Mouse (Mus musculus) intestine, postnatal 0 days (tissue): ENCODE data around the gene Tubgcp2. TPM values are rescaled to one million over a fixed set of nuclear protein-coding genes. Genes with fewer than 3 reads are reported as not detected.

Experiments used
- ATAC-seq: fragments of 200-750 bp; cut with Nextera tagmentation; 2 replicates; pipeline ENCODE4 v1.8.0; 2017; ENCODE audit warnings: mild to moderate bottlenecking, moderate TSS enrichment, moderate library complexity
- H3K27ac ChIP-seq: fragments of 300-500 bp; sonication (generic); 2 replicates; pipeline ENCODE4 v1.5.1; 2014; ENCODE audit warnings: mild to moderate bottlenecking, low read depth, low read length, moderate library complexity
- H3K27me3 ChIP-seq: fragments of 300-500 bp; sonication (generic); replicated peaks from 2 replicates; pipeline ENCODE4 v1.6.1; 2014; ENCODE audit warnings: low read length, mixed read lengths; ENCODE audit not compliant: control insufficient read depth, insufficient read depth
- H3K36me3 ChIP-seq: fragments of 300-500 bp; sonication (generic); 2 replicates; pipeline ENCODE4 v1.6.1; 2014; ENCODE audit warnings: mild to moderate bottlenecking, moderate library complexity; ENCODE audit not compliant: control insufficient read depth, insufficient read depth
- H3K4me1 ChIP-seq: fragments of 300-500 bp; sonication (generic); replicated peaks from 2 replicates; pipeline ENCODE4 v1.6.1; 2014; ENCODE audit warnings: antibody characterized with exemption, low read length, mixed read lengths; ENCODE audit not compliant: control insufficient read depth, insufficient read depth
- H3K4me2 ChIP-seq: fragments of 300-500 bp; sonication (generic); replicated peaks from 2 replicates; pipeline ENCODE4 v1.6.1; 2014; ENCODE audit warnings: low read depth, mild to moderate bottlenecking, moderate library complexity
- H3K4me3 ChIP-seq: fragments of 300-500 bp; sonication (generic); 2 replicates; pipeline ENCODE4 v1.5.1; 2014; ENCODE audit warnings: low read depth, low read length
- H3K9ac ChIP-seq: fragments of 300-500 bp; sonication (generic); 2 replicates; pipeline ENCODE4 v1.6.1; 2014; ENCODE audit warnings: mild to moderate bottlenecking, low read depth, low read length
- H3K9me3 ChIP-seq: fragments of 300-500 bp; sonication (generic); 2 replicates; pipeline ENCODE4 v1.6.1; 2016; ENCODE audit warnings: mixed run types; ENCODE audit not compliant: control insufficient read depth
- CTCF ChIP-seq: sonication (generic); IDR thresholded peaks from 2 replicates; pipeline ENCODE4 v1.5.1; 2016; ENCODE audit warnings: low read depth, mild to moderate bottlenecking, control low read depth, antibody characterized with exemption, moderate library complexity
- WGBS: fragments of 180-500 bp; shearing (Covaris S2); extraction: QIAGEN DNeasy Blood & Tissue Kit; methylation state at CpG from one replicate; pipeline ENCODE4 v1.1.7; 2014; 5-methylcytosine and 5-hydroxymethylcytosine counted together
- polyA plus RNA-seq: library from polyadenylated mRNA; unstranded; fragments of >200 nt; fragmentation: Nextera tagmentation; extraction: Ambion mirVana; gene quantifications from 2 replicates; pipeline ENCODE4 v1.2.1, GENCODE M21; 2015

Tubgcp2 gene
- polyA plus RNA-seq, 1 experiment from 2014 or later, result 13.0 TPM

DNA sequence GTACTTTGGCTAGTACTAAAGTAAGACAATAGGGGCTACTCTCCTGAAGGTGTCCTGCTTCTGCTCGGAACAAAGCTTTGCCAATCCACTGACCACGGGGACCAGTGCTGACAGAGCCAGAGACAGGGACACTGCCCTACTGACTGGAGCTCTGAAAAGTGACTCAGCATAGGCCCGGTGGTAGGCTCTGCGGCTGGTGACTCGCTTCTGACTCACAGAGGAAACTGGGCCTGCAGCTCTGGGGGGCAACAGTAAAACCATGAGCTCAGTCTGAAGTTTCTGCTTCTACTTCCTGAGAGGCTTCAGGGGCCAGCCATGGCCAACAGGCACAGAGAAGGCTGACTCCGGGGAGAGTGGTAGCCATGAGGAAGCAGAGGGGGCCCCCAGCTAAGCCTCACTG lies 65.0 kb downstream of the Tubgcp2 start:
- Histone ChIP-seq H3K9ac (no peak overlapping the region), H3K27ac (no peak overlapping the region), H3K27me3 (no peaks in the 10 kb centered on the region), H3K4me1 (no peaks in the 10 kb centered on the region), H3K36me3 (no peaks in the 10 kb centered on the region), H3K9me3 (no peaks in the 10 kb centered on the region), H3K4me2 (no peak overlapping the region), H3K4me3 (no peak overlapping the region)
- no peak for ATAC-seq
- WGBS, result 60% methylated on average over 6 of the region's 6 CpGs
- no peak for TF ChIP-seq CTCF

DNA sequence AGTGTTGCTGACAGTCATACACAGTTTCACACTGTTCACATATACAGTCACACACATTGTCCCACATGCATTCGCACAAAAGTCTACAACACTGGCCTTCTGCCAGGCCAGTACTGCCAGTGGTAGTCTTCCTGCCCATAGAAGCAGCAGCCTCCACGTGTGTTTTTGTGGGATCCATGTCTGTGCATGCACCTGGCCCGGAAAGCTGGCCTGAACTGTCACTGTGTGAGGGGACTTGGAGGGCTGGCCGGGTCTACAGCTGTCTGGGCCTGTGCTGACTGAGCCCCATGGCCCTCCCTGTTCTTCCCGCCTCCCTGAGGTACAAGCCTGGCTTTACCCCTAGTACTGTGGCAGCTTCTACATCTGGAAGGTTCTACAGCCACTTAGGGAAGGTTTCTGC lies 65.5 kb downstream of the Tubgcp2 start:
- no peaks in the 10 kb centered on the region for H3K27me3 ChIP-seq
- no peak overlapping the region for H3K4me2 ChIP-seq
- no peaks in the 10 kb centered on the region for H3K9me3 ChIP-seq
- TF ChIP-seq CTCF, result no peak
- no peak overlapping the region for H3K27ac ChIP-seq
- no peak overlapping the region for H3K9ac ChIP-seq
- no peak overlapping the region for H3K4me3 ChIP-seq
- H3K4me1 ChIP-seq, result no peaks in the 10 kb centered on the region
- ATAC-seq, result no peak
- 82% methylated on average over 5 of the region's 5 CpGs for WGBS
- H3K36me3 ChIP-seq, result no peaks in the 10 kb centered on the region

DNA sequence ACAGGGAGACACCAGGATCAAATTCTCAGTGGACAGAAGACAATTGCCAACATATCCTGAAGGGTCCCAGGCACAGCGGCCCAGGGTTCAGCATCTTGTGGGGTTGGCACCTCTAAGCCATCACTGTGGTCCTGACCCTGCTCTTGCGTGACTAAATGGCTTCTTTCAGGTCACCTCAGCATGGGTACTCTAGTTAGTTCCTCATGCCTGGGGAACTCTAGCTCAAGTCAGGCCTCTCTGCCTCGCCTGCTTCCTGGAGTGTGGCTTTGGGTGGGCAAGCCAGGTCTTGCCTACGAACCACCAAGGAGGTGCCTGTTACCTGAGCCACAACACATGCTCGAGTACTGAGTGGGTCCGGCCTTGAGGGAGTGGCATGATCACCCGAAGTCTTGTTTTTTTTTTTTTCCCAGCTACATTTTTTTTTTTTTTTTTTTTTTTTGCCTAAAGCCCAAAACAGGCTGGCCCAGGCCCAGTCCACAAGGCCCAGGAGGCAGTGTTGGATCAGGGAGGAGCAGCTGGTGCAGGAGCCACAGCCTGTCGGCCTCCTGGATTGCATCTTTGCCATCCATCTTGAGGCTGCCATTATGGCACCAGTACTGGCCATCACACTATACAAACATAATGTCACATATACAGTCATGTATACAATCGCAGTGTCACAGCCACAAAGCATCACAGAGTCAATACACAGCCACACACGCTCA lies 66.1 kb downstream of the Tubgcp2 start:
- TF ChIP-seq CTCF, result no peak
- Histone ChIP-seq H3K9me3 (no peaks in the 10 kb centered on the region), H3K9ac (no peak overlapping the region), H3K4me3 (no peak overlapping the region), H3K4me1 (no peaks in the 10 kb centered on the region), H3K4me2 (no peak overlapping the region), H3K27me3 (no peaks in the 10 kb centered on the region), H3K36me3 (no peaks in the 10 kb centered on the region), H3K27ac (no peak overlapping the region)
- ATAC-seq, result no peak
- WGBS, result 83% methylated on average over 10 of the region's 10 CpGs

DNA sequence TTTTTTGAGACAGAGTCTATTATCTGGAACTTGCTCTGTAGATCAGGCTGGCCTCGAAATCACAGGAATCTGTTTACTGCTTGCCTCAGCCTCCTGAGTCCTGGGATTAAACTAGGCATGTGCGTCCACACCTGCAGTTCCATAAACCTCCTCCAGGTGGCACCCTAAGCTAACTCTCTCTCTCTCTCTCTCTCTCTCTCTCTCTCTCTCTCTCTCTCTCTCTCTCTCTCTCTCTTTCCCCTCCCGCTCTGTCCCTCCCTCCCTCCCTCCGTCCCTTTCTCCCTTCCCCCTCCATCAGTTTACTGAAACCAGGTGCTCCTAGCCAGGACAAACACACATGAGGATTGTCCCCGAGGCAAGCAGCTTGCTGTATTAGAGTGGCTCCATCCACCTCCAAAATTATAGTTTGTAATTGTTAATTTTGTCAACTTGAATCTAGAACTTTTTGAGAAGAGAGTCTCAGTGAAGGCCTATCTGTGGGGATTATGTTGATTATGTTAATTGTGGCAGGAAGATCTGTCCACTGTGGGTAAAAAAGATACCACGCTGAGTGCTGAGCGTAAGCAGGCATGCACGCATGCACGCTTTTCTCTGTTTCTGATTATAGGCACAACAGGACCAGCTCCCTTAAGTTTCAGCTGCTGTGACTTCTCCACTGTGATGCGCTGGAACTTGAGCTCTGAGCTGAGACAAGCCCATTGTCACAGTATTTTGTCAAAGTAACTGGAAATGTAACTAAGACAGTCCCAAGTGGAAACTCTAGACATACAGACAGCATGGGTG lies 66.9 kb downstream of the Tubgcp2 start:
- no peaks in the 10 kb centered on the region for H3K4me1 ChIP-seq
- TF ChIP-seq CTCF, result peak; percentile 86
- WGBS, result 43% methylated on average over 10 of the region's 10 CpGs
- no peak for ATAC-seq
- H3K36me3 ChIP-seq, result no peaks in the 10 kb centered on the region
- no peak overlapping the region for H3K4me3 ChIP-seq
- H3K9ac ChIP-seq, result no peak overlapping the region
- H3K27ac ChIP-seq, result no peak overlapping the region
- H3K9me3 ChIP-seq, result no peaks in the 10 kb centered on the region
- H3K4me2 ChIP-seq, result no peak overlapping the region
- H3K27me3 ChIP-seq, result no peaks in the 10 kb centered on the region

DNA sequence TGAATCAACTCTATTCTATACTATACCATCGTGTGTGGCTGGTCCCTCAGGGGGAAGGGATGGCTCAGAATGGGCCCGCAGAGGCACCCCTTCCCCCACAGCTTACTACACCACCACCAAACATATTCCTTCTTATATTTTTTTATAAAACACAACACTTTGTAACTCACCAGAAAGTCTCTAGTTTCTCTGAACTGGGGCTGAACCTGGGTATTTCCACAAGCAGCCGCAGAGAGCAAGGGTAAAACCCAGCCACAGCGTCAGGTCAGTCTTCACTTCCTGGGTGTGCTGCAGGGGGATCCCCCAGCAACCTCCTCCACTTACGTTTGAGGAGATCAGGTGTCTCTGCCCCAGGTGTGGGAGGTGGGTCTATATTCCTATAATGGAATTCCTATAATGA lies 68.0 kb downstream of the Tubgcp2 start:
- Histone ChIP-seq H3K4me3 (no peak overlapping the region), H3K9me3 (no peaks in the 10 kb centered on the region), H3K4me2 (no peak overlapping the region), H3K27ac (no peak overlapping the region), H3K27me3 (no peaks in the 10 kb centered on the region), H3K9ac (no peak overlapping the region), H3K36me3 (no peaks in the 10 kb centered on the region), H3K4me1 (no peaks in the 10 kb centered on the region)
- ATAC-seq, result no peak
- WGBS, result 62% methylated on average over 5 of the region's 5 CpGs
- no peak for TF ChIP-seq CTCF

DNA sequence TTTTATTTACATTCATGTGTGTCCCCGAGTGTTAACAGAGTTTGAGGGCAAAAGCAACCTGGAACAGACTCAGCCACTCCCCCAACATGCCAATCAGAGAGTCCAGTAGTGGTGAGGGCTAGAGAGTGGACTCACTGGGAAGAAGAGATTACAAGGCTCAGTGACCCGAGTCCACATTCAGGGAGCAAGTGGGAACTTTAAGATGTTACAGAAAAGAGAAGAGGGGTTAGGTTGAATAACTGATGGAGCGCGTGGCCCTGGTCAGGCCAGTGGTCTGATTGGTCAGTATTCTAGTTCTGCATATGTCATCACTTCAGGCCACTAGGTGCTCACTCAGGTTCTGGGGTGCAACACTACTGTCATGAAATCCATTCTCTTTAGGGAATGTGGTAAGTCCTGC lies 69.3 kb downstream of the Tubgcp2 start:
- TF ChIP-seq CTCF, result no peak
- H3K27me3 ChIP-seq, result no peaks in the 10 kb centered on the region

More for the DNA sequence above, 69.3 kb downstream of the Tubgcp2 start:
- no peak overlapping the region for H3K4me2 ChIP-seq
- no peaks in the 10 kb centered on the region for H3K4me1 ChIP-seq
- H3K9me3 ChIP-seq, result no peaks in the 10 kb centered on the region
- H3K36me3 ChIP-seq, result no peaks in the 10 kb centered on the region
- no peak for ATAC-seq
- 23% methylated on average over 4 of the region's 4 CpGs for WGBS
- no peak overlapping the region for H3K4me3 ChIP-seq
- H3K9ac ChIP-seq, result no peak overlapping the region
- H3K27ac ChIP-seq, result no peak overlapping the region
